Mouse (Mus musculus): ENCODE results near the gene Nsun2. TPM values are rescaled to one million over a fixed set of nuclear protein-coding genes. Genes with fewer than 3 reads are reported as not detected.

The Nsun2 gene
- polyA plus RNA-seq, 1 experiment from 2014 or later: 150 TPM

DNA sequence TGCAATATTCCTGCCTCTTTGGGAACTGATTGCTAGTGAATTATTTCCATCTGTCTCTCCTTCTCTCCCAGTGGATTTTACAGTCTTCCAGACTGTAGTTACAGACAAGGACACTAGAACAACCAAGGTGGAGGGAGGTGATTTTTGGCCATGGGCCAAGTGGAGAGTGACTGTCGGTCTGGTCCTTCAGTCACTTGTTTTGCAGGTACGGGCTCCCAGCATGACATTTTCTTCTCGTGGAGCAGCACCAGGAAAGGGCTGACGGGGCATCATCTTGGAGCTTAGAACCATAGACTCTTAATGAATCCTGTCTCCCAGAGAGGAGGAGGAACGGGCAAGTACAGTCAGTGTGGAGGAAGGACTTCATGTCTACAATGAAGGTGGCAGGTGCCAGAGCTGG, 138.6 kb downstream of the Nsun2 start:
- WGBS: 81% methylated on average over 5 of the region's 5 CpGs
- no peak for DNase-seq (ENCODE audit: low spot score)
- Histone ChIP-seq H3K27ac (replicated peaks) (no peak overlapping the region), H3K4me1 (no peaks in the 10 kb centered on the region), H3K9me3 (replicated peaks) (0 out of 2 replicates have a peak, but pooled peaks cover 4% of the 10 kb centered on the region), H3K27me3 (ENCODE audit: low read depth, poor library complexity, severe bottlenecking) (no peaks in the 10 kb centered on the region), H3K36me3 (no peaks in the 10 kb centered on the region), H3K4me3 (no peak overlapping the region)

DNA sequence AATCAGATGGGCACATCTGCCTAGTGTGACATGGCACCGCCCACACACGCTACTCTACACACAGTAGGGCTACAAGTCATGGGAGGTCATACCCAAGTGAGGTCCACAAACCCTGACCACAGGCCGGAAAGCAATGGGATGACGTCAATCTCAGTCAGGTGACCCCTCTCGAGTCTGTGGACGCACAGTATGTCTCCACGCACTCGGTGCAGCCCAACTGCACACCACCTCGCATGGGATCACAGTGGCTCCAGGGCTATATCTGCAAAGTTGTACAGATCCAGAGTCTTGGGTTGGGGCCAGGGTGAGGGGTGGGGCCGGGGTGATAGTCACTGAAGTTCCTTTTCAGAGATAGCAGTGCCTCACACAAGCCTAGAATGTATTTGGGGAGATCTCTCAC, 139.0 kb downstream of the Nsun2 start:
- Histone ChIP-seq H3K27ac (replicated peaks) (no peak overlapping the region), H3K4me3 (no peak overlapping the region), H3K4me1 (no peaks in the 10 kb centered on the region), H3K27me3 (ENCODE audit: low read depth, poor library complexity, severe bottlenecking) (no peaks in the 10 kb centered on the region), H3K36me3 (no peaks in the 10 kb centered on the region), H3K9me3 (replicated peaks) (0 out of 2 replicates have a peak, but pooled peaks cover 4% of the 10 kb centered on the region)
- DNase-seq (ENCODE audit: low spot score): no peak
- 95% methylated on average over 10 of the region's 10 CpGs for WGBS

DNA sequence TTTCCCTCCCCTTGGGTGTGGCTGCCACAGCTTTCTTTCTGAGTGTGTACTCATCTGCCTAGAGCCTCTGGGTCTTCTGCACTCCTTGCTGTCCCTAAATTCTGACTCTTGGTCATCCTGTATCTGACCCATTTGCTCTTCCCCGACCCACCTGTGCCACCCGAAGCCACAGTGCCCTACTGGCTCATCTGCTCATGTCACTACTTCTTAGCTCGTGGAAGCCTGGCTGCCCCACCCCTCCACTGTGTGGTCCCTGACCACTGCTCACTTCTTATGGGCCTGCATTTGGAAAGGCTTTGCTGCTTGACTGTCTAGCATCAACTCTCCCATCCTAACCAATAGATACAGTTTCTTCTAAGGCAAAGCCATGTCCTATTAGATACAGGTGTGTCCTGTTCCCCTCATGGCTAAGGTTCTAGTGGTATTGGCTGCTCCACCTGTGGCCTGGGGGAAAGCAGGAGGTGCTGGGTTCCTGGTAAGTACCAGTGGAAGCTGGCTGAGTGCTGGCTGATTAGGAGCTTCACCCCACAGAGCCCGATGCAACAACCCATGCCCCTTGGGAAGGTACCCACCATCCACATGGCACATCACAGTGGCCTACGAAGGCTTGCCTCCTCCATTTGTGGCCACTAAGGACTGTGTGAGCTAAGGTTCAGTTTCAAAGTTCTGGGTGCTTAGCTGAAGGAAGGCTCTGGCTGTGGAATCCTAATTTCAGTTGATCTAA, 139.8 kb downstream of the Nsun2 start:
- no peak for DNase-seq (ENCODE audit: low spot score)
- WGBS: 82% methylated on average over 5 of the region's 5 CpGs
- Histone ChIP-seq H3K36me3 (no peaks in the 10 kb centered on the region), H3K4me3 (no peak overlapping the region), H3K9me3 (replicated peaks) (0 out of 2 replicates have a peak, but pooled peaks cover 4% of the 10 kb centered on the region), H3K27me3 (ENCODE audit: low read depth, poor library complexity, severe bottlenecking) (no peaks in the 10 kb centered on the region), H3K4me1 (no peaks in the 10 kb centered on the region), H3K27ac (replicated peaks) (no peak overlapping the region)

DNA sequence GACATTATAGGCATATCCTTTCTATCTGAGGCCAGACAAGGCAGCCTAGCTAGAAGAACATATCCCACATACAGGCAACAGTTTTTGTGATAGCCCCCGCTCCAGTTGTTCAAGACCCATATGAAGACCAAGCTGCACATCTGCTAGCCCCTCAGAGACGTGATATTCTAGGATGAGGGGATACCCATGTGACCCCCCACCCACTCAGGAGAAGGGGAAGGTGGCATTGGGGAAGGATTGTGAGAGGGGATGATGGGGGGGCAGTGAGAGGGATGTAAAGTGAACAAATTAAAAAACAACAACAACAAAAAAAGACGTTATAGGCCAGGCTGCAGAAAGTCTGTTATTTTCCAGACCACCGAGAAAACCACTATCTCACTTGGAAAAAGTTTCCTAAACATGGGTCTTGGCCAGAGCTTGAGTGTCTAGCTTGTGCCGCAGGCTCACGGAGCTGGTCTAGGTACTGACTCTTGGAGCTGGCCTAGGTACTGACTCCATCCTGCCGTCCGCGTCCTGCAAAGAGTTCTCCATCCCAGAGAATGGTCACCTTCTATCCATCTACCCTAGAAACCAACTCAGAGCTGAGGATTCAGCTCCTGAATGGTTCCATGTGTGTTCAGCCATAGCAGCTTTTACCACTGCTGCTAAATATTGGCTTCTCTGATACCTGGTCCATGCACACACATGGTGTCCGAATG, 140.5 kb downstream of the Nsun2 start:
- Histone ChIP-seq H3K27me3 (ENCODE audit: low read depth, poor library complexity, severe bottlenecking) (no peaks in the 10 kb centered on the region), H3K4me3 (no peak overlapping the region), H3K4me1 (no peaks in the 10 kb centered on the region), H3K36me3 (no peaks in the 10 kb centered on the region), H3K27ac (replicated peaks) (no peak overlapping the region), H3K9me3 (replicated peaks) (0 out of 2 replicates have a peak, but pooled peaks cover 4% of the 10 kb centered on the region)
- 68% methylated on average over 10 of the region's 10 CpGs for WGBS
- no peak for DNase-seq (ENCODE audit: low spot score)

Other genes starting within 250 kb of the Nsun2 start
- gene Tent4a, start 871 bp downstream of the Nsun2 start, polyA plus RNA-seq (2016; fragmentation: Nextera tagmentation; extraction: Ambion mirVana): 4.9 and 5.2 TPM in 2 replicates
- 24.8 and 27.1 TPM in 2 replicates for gene Srd5a1, start 77.7 kb downstream of the Nsun2 start, polyA plus RNA-seq (2016; fragmentation: Nextera tagmentation; extraction: Ambion mirVana)
- 0.96 and 2.0 TPM in 2 replicates for gene Ube2ql1, start 206.1 kb downstream of the Nsun2 start, polyA plus RNA-seq (2016; fragmentation: Nextera tagmentation; extraction: Ambion mirVana)

Measured in midbrain, embryonic 10.5 days (tissue).